Mouse (Mus musculus) mesoderm, embryonic 11.5 days (tissue): ENCODE data around the gene Fstl4.

ENCODE experiments used
- DNase-seq: peaks from one replicate; pipeline ENCODE4 v3.0.0-alpha.2; 2012; ENCODE audit warnings: low read depth, low spot score

Gene Fstl4

DNA sequence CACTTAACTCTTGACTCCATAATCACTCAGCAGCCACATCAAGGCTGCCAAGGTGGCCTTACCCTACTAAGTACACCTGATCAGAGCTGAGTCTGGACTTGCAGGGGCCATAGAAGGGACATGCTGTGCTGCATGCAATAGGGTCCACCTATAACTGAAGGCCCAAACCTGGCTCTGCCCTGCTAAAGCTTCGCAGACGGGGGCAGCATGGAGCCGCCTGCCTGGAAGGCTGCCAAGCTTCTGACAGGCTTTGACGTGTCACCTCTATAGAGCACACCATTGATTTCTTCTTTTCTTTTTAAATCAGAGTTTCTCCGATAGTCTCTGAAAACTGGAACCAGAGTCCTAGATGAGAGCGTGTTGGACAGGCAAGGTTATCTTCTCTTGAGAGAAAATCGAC is 146.4 kb downstream of the Fstl4 start:
- DNase-seq = no peak

DNA sequence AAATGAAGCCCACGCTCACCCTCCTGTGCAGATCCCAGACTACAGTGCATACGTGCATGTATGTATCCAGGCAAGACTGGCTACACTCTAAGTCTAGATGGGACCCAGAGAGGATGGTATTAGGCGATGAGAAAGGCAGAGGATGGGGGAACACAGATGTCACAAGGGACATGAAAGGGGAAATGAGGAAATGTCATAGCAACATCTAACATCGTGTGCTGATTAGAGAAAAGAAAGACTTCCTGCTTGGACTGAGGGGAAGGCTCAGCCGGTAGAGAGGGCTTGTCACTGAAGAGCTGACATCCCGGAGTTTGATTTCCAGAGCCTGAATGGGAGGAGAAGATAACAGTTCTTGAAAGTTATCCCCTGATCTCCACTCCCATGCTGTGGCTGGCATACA is 150.0 kb downstream of the Fstl4 start:
- no peak for DNase-seq

DNA sequence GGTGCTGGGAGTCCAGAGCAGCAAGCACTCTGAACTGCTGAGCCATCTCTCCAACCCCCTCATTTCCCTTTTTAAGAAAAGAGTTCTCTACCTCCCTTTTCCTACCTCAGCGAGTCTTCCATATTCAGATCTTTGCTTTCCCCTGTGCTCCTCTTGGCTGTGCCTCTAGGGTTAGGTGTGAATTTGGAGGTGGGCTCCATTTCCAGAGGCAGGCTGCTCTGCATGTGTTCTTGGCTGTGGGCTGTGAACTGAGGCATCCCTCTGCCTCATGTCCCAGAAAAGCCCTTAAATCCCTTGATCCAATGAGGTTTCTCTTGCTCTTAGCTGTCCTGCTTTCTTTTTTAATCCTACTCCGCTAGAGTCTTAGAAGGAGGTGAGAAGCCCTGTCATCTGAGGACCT is 151.2 kb downstream of the Fstl4 start:
- no peak for DNase-seq

GRCm38 (mm10) chr11:52919231-52919960 is 155.0 kb downstream of the Fstl4 start:
- peak; percentile 19 for DNase-seq

DNA sequence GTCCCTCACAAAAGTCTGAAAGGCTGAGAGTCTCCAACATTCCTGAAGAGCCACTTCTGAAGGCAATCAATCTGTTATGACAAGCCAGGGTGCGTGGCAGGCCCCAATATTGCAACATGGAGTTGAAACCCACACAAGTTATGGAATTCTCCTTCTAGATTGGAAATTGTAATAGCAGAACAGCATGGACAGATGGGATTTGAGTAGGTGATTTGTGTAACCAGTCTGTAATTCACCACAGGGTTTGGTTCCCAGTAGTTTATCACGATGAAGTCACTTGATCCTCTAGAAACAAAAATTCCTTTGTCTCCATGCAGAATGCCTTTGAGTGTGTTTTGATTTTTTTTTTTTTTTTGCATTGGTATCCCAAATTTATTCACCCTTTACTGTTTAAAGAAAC is 159.8 kb downstream of the Fstl4 start:
- no peak for DNase-seq

- no peak for DNase-seq
Measured at GRCm38 (mm10) chr11:52928321-52928720, 163.9 kb downstream of the Fstl4 start.

DNA sequence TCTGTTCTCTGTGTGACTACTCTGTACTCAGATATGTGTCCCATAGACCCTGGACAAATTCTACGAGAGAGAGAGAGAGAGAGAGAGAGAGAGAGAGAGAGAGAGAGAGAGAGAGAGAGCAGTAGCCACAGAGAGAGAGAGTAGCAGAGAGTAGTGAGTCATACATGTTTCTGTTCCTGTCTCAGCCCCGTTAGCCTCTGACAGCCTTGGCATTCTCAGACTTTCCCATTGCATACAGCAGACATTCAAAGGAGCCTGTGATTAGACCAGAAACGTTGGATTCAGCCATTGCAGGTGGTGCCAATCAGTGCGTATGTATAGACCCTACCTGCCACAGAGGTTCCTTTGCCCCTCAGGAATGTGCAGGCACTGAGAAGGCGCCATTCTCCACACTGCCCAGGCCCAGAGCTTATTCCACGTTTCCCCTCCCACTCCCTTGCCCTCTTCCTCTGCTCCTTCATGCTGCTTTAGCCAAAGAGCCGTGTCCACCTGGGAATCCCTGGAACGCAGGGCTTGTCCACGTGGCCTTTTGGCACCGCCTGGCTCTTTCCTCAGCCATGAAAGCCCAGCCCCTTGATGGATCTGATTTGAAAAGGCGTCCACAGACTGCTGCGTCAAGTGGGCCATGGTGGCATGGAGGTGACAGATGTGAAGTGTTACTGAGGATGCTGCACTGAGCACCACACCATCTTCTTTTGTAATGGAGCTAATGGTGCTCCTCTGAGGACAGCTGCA is 175.1 kb downstream of the Fstl4 start:
- peak; percentile 12 for DNase-seq

GRCm38 (mm10) chr11:52942967-52943366 is 178.5 kb downstream of the Fstl4 start:
- no peak for DNase-seq

- DNase-seq = no peak
Measured at GRCm38 (mm10) chr11:52954995-52955394, 190.6 kb downstream of the Fstl4 start.

GRCm38 (mm10) chr11:52968809-52969208 is 204.4 kb downstream of the Fstl4 start:
- peak; percentile 8 for DNase-seq

DNA sequence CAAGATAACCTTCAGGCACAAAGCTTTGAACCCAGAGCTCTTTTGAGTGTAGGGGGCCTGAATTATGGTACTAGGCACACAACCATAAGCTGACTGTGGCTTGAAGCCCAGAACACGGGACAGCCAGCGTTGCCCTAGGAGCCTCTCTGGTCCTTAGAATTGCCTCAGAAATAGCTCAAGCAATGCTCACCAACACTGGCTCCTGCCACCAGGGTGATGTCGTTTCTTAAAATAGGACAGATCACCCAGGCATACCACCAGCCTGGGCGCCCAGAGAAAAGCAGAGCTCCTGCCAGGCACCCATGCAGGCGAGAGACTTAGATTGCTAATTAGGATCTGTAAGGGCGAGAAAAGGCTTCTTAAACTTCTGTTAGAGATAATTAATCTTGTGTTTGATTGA is 206.0 kb downstream of the Fstl4 start:
- no peak for DNase-seq

DNA sequence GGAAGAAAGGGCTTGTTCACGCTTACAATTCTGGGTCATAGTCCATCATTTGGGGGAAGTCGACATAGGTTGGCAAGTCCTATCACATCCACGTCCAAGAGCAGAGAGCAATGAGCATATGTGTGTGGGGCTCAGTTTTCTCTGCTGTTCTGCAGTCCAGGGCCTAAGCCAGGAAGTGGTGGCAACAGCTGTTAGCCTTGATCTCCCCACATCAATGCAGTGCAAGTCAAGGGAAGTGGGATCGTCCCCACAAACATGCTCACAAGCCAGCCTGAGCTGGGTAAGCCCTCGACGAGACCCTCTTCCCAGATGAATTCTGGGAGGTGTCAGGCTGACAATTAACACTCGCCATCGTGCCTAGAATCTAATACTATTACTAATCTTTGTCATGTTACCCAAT is 222.6 kb downstream of the Fstl4 start:
- no peak for DNase-seq

DNA sequence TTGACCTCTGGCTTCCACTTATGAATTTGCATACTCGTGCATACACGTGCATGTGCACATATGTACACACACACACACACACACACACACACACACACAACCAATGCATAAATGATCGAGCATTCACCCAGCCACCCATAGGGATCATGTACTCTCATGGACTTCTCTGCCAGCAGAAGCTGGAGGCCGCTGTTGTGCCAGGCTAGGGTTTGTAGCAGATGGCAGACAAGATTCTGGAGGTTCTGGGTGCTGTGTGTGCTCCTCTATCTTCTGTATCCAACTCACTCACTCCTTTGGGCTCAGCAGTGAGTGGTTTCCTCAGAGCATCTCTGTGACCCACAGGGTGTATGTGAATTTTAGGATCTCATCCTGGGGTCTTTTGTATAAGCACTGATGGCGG is 230.3 kb downstream of the Fstl4 start:
- no peak for DNase-seq

DNA sequence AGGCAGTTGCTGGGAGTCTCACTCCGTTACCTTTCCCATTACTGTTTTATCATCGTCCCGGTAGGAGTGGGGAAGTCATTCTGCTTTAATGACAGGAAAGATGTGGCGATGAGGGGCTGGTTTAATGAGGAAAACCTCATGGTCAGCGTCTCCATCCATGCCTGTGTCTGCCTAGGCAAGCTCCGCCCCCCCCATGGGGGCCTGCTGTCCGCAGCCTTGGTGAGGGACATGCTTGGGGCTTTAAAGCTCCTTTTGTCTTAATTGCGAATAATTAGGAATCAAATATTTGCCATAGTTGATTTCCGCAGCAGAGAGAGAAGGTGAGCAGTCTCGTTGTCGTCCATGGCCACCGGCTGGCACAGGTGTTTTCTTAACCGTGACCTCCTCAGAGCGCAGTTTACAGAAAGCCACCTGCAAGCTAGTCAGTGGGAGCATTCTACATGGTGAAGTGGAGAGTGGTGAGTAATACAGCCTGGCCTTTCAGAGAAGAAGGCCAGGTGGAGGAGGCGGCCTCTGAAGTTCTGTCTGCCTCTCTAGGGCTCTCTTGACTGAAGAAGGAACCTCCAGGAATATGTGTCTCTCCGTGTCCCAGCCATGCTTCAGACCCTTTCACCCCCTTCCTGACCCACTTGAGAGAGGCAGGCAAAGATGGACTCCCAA is 232.1 kb downstream of the Fstl4 start:
- no peak for DNase-seq

DNA sequence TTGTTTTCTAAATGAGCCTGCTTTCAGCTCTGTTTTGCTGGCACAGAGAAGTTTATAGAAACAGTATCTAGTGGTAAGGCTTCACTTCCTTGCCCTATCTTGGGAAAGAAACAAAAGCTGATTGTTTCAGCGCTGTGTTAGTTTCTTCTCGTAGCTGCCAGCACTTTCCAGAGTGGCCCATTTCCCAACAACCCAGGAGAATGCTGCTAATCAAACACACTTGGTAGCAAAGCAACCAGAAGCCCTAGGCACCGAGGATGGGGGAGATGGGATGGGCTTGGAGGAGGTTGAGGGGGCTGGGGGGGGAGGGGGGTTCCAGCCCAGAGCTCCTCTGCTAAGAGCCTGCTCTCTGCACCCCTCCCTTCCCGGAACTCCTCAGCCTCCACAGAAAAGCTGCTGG is 233.0 kb downstream of the Fstl4 start:
- DNase-seq = no peak

DNA sequence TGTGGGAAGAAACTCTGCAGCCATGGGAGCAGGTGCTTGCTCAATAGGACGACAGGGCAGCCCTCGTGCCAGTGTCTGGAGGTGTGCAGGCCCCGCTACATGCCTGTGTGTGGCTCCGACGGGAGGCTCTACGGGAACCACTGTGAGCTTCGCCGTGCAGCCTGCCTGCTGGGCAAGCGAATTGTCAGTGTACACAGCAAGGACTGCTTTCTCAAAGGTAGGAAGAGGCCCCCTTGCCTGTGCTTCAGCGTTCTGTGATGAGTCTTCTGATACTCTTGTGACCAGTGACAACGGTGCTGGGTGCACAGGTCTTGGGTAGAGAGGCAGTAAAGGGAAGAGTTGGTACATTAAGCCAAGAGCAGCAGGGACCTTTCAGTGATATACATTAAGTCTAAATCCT is 235.8 kb downstream of the Fstl4 start:
- no peak for DNase-seq

- peak; percentile 17 for DNase-seq
Measured at GRCm38 (mm10) chr11:53003361-53003760, 238.9 kb downstream of the Fstl4 start.

- no peak for DNase-seq
Measured at GRCm38 (mm10) chr11:53003811-53004210, 239.4 kb downstream of the Fstl4 start.

- no peak for DNase-seq
Measured at GRCm38 (mm10) chr11:53009597-53009996, 245.2 kb downstream of the Fstl4 start.

GRCm38 (mm10) chr11:53011996-53012505 is 247.6 kb downstream of the Fstl4 start:
- no peak for DNase-seq

DNA sequence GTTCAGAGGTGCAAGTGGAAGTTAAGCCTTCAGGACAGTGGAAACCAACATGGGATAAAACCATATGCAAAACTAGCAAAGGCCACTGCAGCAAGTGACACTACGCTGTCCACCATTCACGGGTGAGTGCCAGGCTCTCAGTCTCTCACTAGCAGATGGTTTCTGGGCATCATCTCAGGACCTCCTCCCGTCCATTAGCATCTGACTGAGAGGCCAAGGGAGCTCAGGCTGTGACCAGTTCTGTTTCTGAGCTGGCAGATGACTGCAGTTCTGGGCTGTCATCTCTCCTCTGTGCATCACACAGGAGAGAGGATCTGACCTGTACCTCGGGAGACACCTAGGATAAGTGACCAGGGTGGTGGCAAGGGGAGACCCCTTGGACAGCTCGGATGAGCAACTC is 249.5 kb downstream of the Fstl4 start:
- no peak for DNase-seq

DNA sequence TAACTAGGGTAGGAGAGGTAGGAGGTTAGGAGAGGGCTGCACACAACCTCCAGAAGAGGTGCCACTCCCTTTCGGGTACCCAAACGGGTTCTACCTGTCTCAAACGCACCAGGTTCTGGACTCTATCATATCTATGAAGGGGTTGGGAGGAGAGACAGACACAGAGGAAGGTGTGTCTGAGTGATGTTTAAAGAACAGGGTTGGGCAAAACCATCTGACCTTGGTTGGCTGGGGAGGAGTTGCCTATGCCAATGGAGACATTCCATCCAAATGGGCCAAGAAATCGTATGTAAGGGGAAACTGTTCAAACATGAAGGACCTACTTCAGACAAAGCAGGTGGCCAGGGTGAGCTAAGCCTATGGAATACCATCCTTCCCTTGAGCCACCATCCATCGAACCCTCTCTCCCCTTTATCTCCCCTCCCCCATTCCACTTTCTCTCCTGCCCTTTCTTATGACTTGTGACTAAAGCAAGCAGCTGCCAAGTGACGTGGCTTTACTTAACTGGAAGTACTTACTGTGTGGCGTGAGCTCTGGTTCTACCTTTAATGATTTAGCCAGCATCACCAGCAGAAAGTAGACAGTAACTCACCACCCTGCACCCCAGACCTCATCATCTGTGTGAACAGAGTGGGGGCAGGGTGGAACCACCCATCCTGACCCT is 252.1 kb downstream of the Fstl4 start:
- DNase-seq = no peak
